Mouse (Mus musculus) liver, adult 2 months (tissue): Measurements from ENCODE around the gene Map2k3.

Experiments
- CTCF ChIP-seq: fragments of 200-500 bp; IDR thresholded peaks from 2 replicates; pipeline ENCODE4 v1.5.1; 2011; ENCODE audit warnings: low read depth, low read length, control low read depth
- POLR2A ChIP-seq: fragments of 200-500 bp; IDR thresholded peaks from 2 replicates; pipeline ENCODE4 v1.6.1; 2011; ENCODE audit warnings: low read length, control low read depth; ENCODE audit not compliant: insufficient read depth; ENCODE audit errors: extremely low read depth

- no peak for TF ChIP-seq POLR2A
- TF ChIP-seq CTCF = 0 out of 2 replicates have a peak, but pooled peaks have one; percentile 10
Observed at GRCm38 (mm10) chr11:60976234-60976633, 44.4 kb downstream of the Map2k3 start.
